Mouse (Mus musculus): ENCODE results near the gene Ptgfrn. TPM values are rescaled to one million over a fixed set of nuclear protein-coding genes. Genes with fewer than 3 reads are reported as not detected.

Gene Ptgfrn
- polyA plus RNA-seq, 1 experiment from 2014 or later = 10.0 TPM

DNA sequence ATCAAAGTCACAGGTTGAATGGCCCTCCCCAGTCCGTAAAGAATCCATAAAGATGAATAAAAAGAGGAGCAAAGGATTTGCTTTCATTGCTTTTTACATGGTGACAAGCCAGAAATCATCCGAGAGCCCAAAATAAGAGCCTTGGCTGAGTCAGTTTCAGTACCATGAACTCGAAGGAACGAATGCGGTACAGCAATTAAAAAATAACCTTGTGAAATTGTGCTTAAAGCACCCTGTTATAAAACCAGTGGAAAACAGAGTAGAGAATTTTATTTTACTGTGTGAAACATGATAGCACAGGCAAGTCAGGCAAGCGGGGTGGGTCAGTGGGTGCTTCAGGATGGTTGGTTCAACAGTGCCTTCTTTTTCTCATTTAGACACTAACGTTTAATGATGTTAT, 33.4 kb upstream of the Ptgfrn start:
- WGBS = 91% methylated on average over 7 of the region's 7 CpGs
- Histone ChIP-seq H3K4me2 (ENCODE audit: low read length) (no peak overlapping the region), H3K4me3 (ENCODE audit: control insufficient read depth in 1 of 2, insufficient read depth in 1 of 2, low read depth in 1 of 2, low read length in 2 of 2) (no peak overlapping the region), H3K4me1 (ENCODE audit: control insufficient read depth in 2 of 2, insufficient read depth in 2 of 2, low read length in 2 of 2) (peaks cover 0 to 4% of the 10 kb centered on the region in 2 experiments; a peak in 2 of 4 replicates), H3K9me3 (ENCODE audit: control insufficient read depth, low read length) (no peaks in the 10 kb centered on the region), H3K27ac (replicated peaks in 1 of 2; ENCODE audit: control insufficient read depth in 1 of 2, insufficient read depth in 1 of 2, low read depth in 2 of 2, low read length in 2 of 2) (no peak overlapping the region), H3K27me3 (ENCODE audit: control insufficient read depth, insufficient read depth, low read length) (no peaks in the 10 kb centered on the region), H3K36me3 (ENCODE audit: control insufficient read depth, insufficient read depth, low read length) (no peaks in the 10 kb centered on the region), H3K9ac (ENCODE audit: low read length) (no peak overlapping the region)
- ATAC-seq (ENCODE audit: insufficient number of reproducible peaks, insufficient read depth, low FRiP score, low read depth) = no peak

- H3K9ac ChIP-seq (ENCODE audit: low read length) = no peak overlapping the region
- 61% methylated on average over 8 of the region's 8 CpGs for WGBS
- H3K4me1 ChIP-seq (ENCODE audit: control insufficient read depth in 2 of 2, insufficient read depth in 2 of 2, low read length in 2 of 2) = peaks cover 0 to 4% of the 10 kb centered on the region in 2 experiments; a peak in 2 of 4 replicates
- H3K27me3 ChIP-seq (ENCODE audit: control insufficient read depth, insufficient read depth, low read length) = no peaks in the 10 kb centered on the region
- H3K4me3 ChIP-seq (ENCODE audit: control insufficient read depth in 1 of 2, insufficient read depth in 1 of 2, low read depth in 1 of 2, low read length in 2 of 2) = no peak overlapping the region
- no peaks in the 10 kb centered on the region for H3K36me3 ChIP-seq (ENCODE audit: control insufficient read depth, insufficient read depth, low read length)
- ATAC-seq (ENCODE audit: insufficient number of reproducible peaks, insufficient read depth, low FRiP score, low read depth) = no peak
- no peak overlapping the region for H3K4me2 ChIP-seq (ENCODE audit: low read length)
- H3K27ac ChIP-seq (replicated peaks in 1 of 2; ENCODE audit: control insufficient read depth in 1 of 2, insufficient read depth in 1 of 2, low read depth in 2 of 2, low read length in 2 of 2) = no peak overlapping the region
- no peaks in the 10 kb centered on the region for H3K9me3 ChIP-seq (ENCODE audit: control insufficient read depth, low read length)
Observed at GRCm38 (mm10) chr3:101141864-101142263, 31.8 kb upstream of the Ptgfrn start.

DNA sequence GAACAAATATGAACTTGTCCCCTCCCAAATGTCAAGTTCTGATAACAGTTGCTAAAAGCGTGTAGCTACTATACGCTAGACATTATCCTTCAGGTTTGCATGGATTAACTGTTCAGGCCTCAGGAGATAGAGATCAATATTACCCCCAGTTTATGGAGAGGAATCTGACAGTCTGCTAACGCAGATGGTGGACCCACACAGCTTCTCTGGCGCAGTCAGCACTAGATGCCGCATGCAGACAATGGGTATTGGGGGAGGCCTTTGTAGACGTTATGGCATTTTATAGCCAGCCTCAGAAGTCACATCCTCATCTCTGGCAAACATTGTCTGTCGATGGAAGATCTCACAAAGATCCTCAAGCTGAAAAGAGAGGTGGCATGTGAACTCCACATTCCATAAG, 29.9 kb upstream of the Ptgfrn start:
- Histone ChIP-seq H3K27ac (replicated peaks in 1 of 2; ENCODE audit: control insufficient read depth in 1 of 2, insufficient read depth in 1 of 2, low read depth in 2 of 2, low read length in 2 of 2) (no peak overlapping the region), H3K4me3 (ENCODE audit: control insufficient read depth in 1 of 2, insufficient read depth in 1 of 2, low read depth in 1 of 2, low read length in 2 of 2) (no peak overlapping the region), H3K4me1 (ENCODE audit: control insufficient read depth in 2 of 2, insufficient read depth in 2 of 2, low read length in 2 of 2) (peaks cover 4 to 5% of the 10 kb centered on the region in 2 experiments; a peak in 2 of 4 replicates), H3K9ac (ENCODE audit: low read length) (no peak overlapping the region), H3K9me3 (ENCODE audit: control insufficient read depth, low read length) (no peaks in the 10 kb centered on the region), H3K27me3 (ENCODE audit: control insufficient read depth, insufficient read depth, low read length) (no peaks in the 10 kb centered on the region), H3K36me3 (ENCODE audit: control insufficient read depth, insufficient read depth, low read length) (no peaks in the 10 kb centered on the region), H3K4me2 (ENCODE audit: low read length) (no peak overlapping the region)
- no peak for ATAC-seq (ENCODE audit: insufficient number of reproducible peaks, insufficient read depth, low FRiP score, low read depth)
- 78% methylated on average over 7 of the region's 7 CpGs for WGBS

DNA sequence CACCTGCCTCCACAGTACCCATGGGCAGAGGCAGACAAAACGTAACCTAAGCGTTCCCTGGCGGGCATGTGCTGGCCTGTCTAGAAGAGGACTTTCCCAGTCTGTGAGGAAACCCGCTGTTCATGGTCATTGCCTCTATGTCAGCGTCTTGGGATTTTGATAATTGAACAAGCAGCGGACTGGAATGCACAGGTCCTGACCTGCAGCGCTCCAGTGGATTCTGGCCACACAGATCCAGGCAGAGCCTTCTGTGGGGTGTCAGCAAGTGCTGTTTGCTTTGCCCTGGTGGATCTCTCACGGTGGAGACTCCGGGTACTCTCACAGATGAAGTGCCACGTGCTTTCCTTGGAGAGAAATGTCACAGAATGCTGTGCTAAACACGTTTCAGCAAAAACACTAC, 26.4 kb upstream of the Ptgfrn start:
- Histone ChIP-seq H3K27ac (replicated peaks in 1 of 2; ENCODE audit: control insufficient read depth in 1 of 2, insufficient read depth in 1 of 2, low read depth in 2 of 2, low read length in 2 of 2) (no peak overlapping the region), H3K27me3 (ENCODE audit: control insufficient read depth, insufficient read depth, low read length) (no peaks in the 10 kb centered on the region), H3K9me3 (ENCODE audit: control insufficient read depth, low read length) (no peaks in the 10 kb centered on the region), H3K36me3 (ENCODE audit: control insufficient read depth, insufficient read depth, low read length) (no peaks in the 10 kb centered on the region), H3K4me2 (ENCODE audit: low read length) (no peak overlapping the region), H3K9ac (ENCODE audit: low read length) (no peak overlapping the region), H3K4me3 (ENCODE audit: control insufficient read depth in 1 of 2, insufficient read depth in 1 of 2, low read depth in 1 of 2, low read length in 2 of 2) (no peak overlapping the region), H3K4me1 (ENCODE audit: control insufficient read depth in 2 of 2, insufficient read depth in 2 of 2, low read length in 2 of 2) (peaks cover 4 to 5% of the 10 kb centered on the region in 2 experiments; a peak in 2 of 4 replicates)
- no peak for ATAC-seq (ENCODE audit: insufficient number of reproducible peaks, insufficient read depth, low FRiP score, low read depth)
- 49% methylated on average over 11 of the region's 11 CpGs for WGBS

DNA sequence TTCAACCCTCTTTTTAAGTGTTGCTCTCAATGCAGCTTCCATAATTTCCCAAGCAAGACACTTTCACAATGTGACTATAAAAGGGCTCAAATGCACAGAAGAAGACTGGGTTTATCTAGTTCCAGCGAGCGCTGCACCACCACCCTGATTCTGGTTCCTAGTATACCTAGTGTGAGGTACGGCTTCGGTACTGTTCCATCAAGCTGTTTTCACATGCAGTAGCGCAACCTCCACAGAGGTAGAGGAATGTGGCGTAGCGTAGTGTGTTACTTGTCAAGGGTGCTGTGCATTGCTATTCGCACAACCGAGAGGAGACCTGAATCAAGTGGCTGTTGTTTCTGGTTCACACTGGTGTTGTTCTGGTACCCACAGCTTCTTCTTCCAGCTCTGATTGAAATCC, 24.8 kb upstream of the Ptgfrn start:
- H3K4me2 ChIP-seq (ENCODE audit: low read length) = no peak overlapping the region
- H3K9ac ChIP-seq (ENCODE audit: low read length) = no peak overlapping the region
- WGBS = 92% methylated on average over 9 of the region's 9 CpGs
- no peak overlapping the region for H3K27ac ChIP-seq (replicated peaks in 1 of 2; ENCODE audit: control insufficient read depth in 1 of 2, insufficient read depth in 1 of 2, low read depth in 2 of 2, low read length in 2 of 2)
- H3K9me3 ChIP-seq (ENCODE audit: control insufficient read depth, low read length) = no peaks in the 10 kb centered on the region
- H3K27me3 ChIP-seq (ENCODE audit: control insufficient read depth, insufficient read depth, low read length) = no peaks in the 10 kb centered on the region
- peaks cover 7 to 8% of the 10 kb centered on the region in 2 experiments; a peak in 2 of 4 replicates for H3K4me1 ChIP-seq (ENCODE audit: control insufficient read depth in 2 of 2, insufficient read depth in 2 of 2, low read length in 2 of 2)
- H3K4me3 ChIP-seq (ENCODE audit: control insufficient read depth in 1 of 2, insufficient read depth in 1 of 2, low read depth in 1 of 2, low read length in 2 of 2) = no peak overlapping the region
- no peaks in the 10 kb centered on the region for H3K36me3 ChIP-seq (ENCODE audit: control insufficient read depth, insufficient read depth, low read length)
- ATAC-seq (ENCODE audit: insufficient number of reproducible peaks, insufficient read depth, low FRiP score, low read depth) = no peak

DNA sequence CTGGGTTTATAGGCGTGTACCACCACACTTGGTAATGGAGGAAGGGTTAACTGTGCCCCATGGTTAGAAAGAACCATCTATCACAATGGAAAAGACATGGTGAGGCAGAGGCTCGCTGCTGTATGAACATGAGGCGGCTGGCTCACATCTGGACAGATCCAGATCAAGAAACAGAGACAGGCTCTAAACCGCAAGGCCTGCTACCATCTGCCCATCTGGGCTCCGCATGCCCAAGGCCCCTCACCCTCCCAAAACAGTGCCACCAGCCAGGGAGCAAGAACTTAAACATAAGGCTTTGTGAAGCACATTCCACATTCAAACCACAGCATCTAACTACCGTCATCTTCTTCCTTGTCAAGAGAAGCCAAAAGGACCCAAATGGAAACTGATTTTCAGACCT, 22.9 kb upstream of the Ptgfrn start:
- Histone ChIP-seq H3K27ac (replicated peaks in 1 of 2; ENCODE audit: control insufficient read depth in 1 of 2, insufficient read depth in 1 of 2, low read depth in 2 of 2, low read length in 2 of 2) (no peak overlapping the region), H3K27me3 (ENCODE audit: control insufficient read depth, insufficient read depth, low read length) (no peaks in the 10 kb centered on the region), H3K4me2 (ENCODE audit: low read length) (no peak overlapping the region), H3K36me3 (ENCODE audit: control insufficient read depth, insufficient read depth, low read length) (no peaks in the 10 kb centered on the region), H3K4me1 (ENCODE audit: control insufficient read depth in 2 of 2, insufficient read depth in 2 of 2, low read length in 2 of 2) (peaks cover 10 to 13% of the 10 kb centered on the region in 2 experiments; a peak in 2 of 4 replicates), H3K4me3 (ENCODE audit: control insufficient read depth in 1 of 2, insufficient read depth in 1 of 2, low read depth in 1 of 2, low read length in 2 of 2) (no peak overlapping the region), H3K9me3 (ENCODE audit: control insufficient read depth, low read length) (no peaks in the 10 kb centered on the region), H3K9ac (ENCODE audit: low read length) (no peak overlapping the region)
- ATAC-seq (ENCODE audit: insufficient number of reproducible peaks, insufficient read depth, low FRiP score, low read depth) = no peak
- WGBS = 88% methylated on average over 6 of the region's 6 CpGs

- H3K4me3 ChIP-seq (ENCODE audit: control insufficient read depth in 1 of 2, insufficient read depth in 1 of 2, low read depth in 1 of 2, low read length in 2 of 2) = no peak overlapping the region
- H3K27ac ChIP-seq (replicated peaks in 1 of 2; ENCODE audit: control insufficient read depth in 1 of 2, insufficient read depth in 1 of 2, low read depth in 2 of 2, low read length in 2 of 2) = no peak overlapping the region
- no peak overlapping the region for H3K4me2 ChIP-seq (ENCODE audit: low read length)
- no peak for ATAC-seq (ENCODE audit: insufficient number of reproducible peaks, insufficient read depth, low FRiP score, low read depth)
- 73% methylated on average over 5 of the region's 5 CpGs for WGBS
- H3K36me3 ChIP-seq (ENCODE audit: control insufficient read depth, insufficient read depth, low read length) = no peaks in the 10 kb centered on the region
- H3K27me3 ChIP-seq (ENCODE audit: control insufficient read depth, insufficient read depth, low read length) = no peaks in the 10 kb centered on the region
- H3K9me3 ChIP-seq (ENCODE audit: control insufficient read depth, low read length) = no peaks in the 10 kb centered on the region
- H3K4me1 ChIP-seq (ENCODE audit: control insufficient read depth in 2 of 2, insufficient read depth in 2 of 2, low read length in 2 of 2) = peaks cover 10 to 13% of the 10 kb centered on the region in 2 experiments; a peak in 2 of 4 replicates
- no peak overlapping the region for H3K9ac ChIP-seq (ENCODE audit: low read length)
Observed at GRCm38 (mm10) chr3:101131772-101132171, 21.7 kb upstream of the Ptgfrn start.

- peak overlapping the region; percentile 38; the same call in 1 of the 2 replicates for H3K9ac ChIP-seq (ENCODE audit: low read length)
- ATAC-seq (ENCODE audit: insufficient number of reproducible peaks, insufficient read depth, low FRiP score, low read depth) = no peak; the same call in 1 of the 2 replicates
- H3K4me2 ChIP-seq (ENCODE audit: low read length) = peak overlapping the region; percentile 54
- no peaks in the 10 kb centered on the region for H3K27me3 ChIP-seq (ENCODE audit: control insufficient read depth, insufficient read depth, low read length)
- H3K36me3 ChIP-seq (ENCODE audit: control insufficient read depth, insufficient read depth, low read length) = no peaks in the 10 kb centered on the region
- peaks cover 7 to 9% of the 10 kb centered on the region in 2 experiments; a peak in 2 of 4 replicates for H3K4me1 ChIP-seq (ENCODE audit: control insufficient read depth in 2 of 2, insufficient read depth in 2 of 2, low read length in 2 of 2)
- H3K27ac ChIP-seq (replicated peaks in 1 of 2; ENCODE audit: control insufficient read depth in 1 of 2, insufficient read depth in 1 of 2, low read depth in 2 of 2, low read length in 2 of 2) = no peak overlapping the region
- H3K9me3 ChIP-seq (ENCODE audit: control insufficient read depth, low read length) = no peaks in the 10 kb centered on the region
- peak overlapping the region; percentile 12 to 18; a peak in 1 of 4 replicates for H3K4me3 ChIP-seq (ENCODE audit: control insufficient read depth in 1 of 2, insufficient read depth in 1 of 2, low read depth in 1 of 2, low read length in 2 of 2)
- 0% methylated on average over 11 of the region's 11 CpGs for WGBS
Observed at GRCm38 (mm10) chr3:101130526-101130925, 20.4 kb upstream of the Ptgfrn start.

Measured in heart, embryonic 14.5 days (tissue).